Mouse (Mus musculus): ENCODE results near the gene Olfr1019.

Gene Olfr1019

GRCm38 (mm10) chr2:85845383-85845782 is at the start of gene Olfr1019:
TSS of gene Olfr1019 (minus strand) at chr2:85845483.
- DNase-seq (ENCODE audit: low spot score) = no peak

GRCm38 (mm10) chr2:85885340-85885739 is 40.1 kb upstream of the Olfr1019 start, which contains the start of gene Olfr1023:
TSS of gene Olfr1023 (plus strand) at chr2:85885640.
- DNase-seq (ENCODE audit: low spot score) = no peak

- DNase-seq (ENCODE audit: low spot score) = no peak
Observed at GRCm38 (mm10) chr2:85868294-85868693, 23.0 kb upstream of the Olfr1019 start, which contains the start of gene Olfr1022. TSS of gene Olfr1022 (plus strand) at chr2:85868594.

- no peak for DNase-seq (ENCODE audit: low spot score)
Observed at GRCm38 (mm10) chr2:85846730-85847129, 1.4 kb upstream of the Olfr1019 start, which contains the start of gene Olfr1020. TSS of gene Olfr1020 (plus strand) at chr2:85847030.

GRCm38 (mm10) chr2:85818179-85818578 is 27.1 kb downstream of the Olfr1019 start, which contains the start of gene Olfr1018:
TSS of gene Olfr1018 (plus strand) at chr2:85818479.
- no peak for DNase-seq (ENCODE audit: low spot score)

GRCm38 (mm10) chr2:85804501-85804900 is 40.8 kb downstream of the Olfr1019 start:
- DNase-seq (ENCODE audit: low spot score) = no peak

- DNase-seq (ENCODE audit: low spot score) = no peak
Observed at GRCm38 (mm10) chr2:85802444-85802843, 42.8 kb downstream of the Olfr1019 start, which contains the start of gene Olfr1016. TSS of gene Olfr1016 (minus strand) at chr2:85802544.

- no peak for DNase-seq (ENCODE audit: low spot score)
Observed at GRCm38 (mm10) chr2:85792331-85792730, 53.0 kb downstream of the Olfr1019 start.
